Mouse (Mus musculus): Measurements from ENCODE around the gene Rpe.

GRCm38 (mm10) chr1:66671475-66671874 is 29.2 kb upstream of the Rpe start:
- TF ChIP-seq POLR2A (IDR thresholded peaks at IDR 0.05; ENCODE audit: control insufficient read depth, low read depth, low read length), result no peak
- no peak for TF ChIP-seq CTCF (IDR thresholded peaks at IDR 0.05; ENCODE audit: control insufficient read depth, insufficient read depth, insufficient replicate concordance, low read depth, low read length)

Data from testis, adult 2 months (tissue).